In genomic region chr2:90913671-90914070, GRCm38 (mm10) we compare ENCODE assay signal across 12 mouse cellular contexts. TPM values are rescaled to one million over a fixed set of nuclear protein-coding genes. Genes with fewer than 3 reads are reported as not detected.
DNase-seq lines count a peak whose midpoint lies in the region; ATAC-seq and TF ChIP-seq lines count a peak whose summit lies in the region.
"Had no signal": no experiment of that assay in that cellular context is flagged by ENCODE, and none has a peak within 500 bp of the region (broad histone marks: within the 10 kb centered on the region; RNA-seq: fewer than 3 reads in every experiment).

No protein-coding gene starts in this region.

- no peak overlapping the region for H3K9ac ChIP-seq in forebrain, embryonic 12.5 days
- no peak overlapping the region for H3K9ac ChIP-seq in forebrain, embryonic 16.5 days (replicated peaks; ENCODE audit: low read depth, low read length)
- H3K9ac ChIP-seq: hindbrain, embryonic 15.5 days; midbrain, embryonic 15.5 days had no signal

- H3K9me3 ChIP-seq in forebrain, embryonic 12.5 days = no peaks in the 10 kb centered on the region
- H3K9me3 ChIP-seq in forebrain, embryonic 16.5 days (ENCODE audit: control insufficient read depth, low read length) = no peaks in the 10 kb centered on the region
- H3K9me3 ChIP-seq: hindbrain, embryonic 15.5 days; midbrain, embryonic 15.5 days had no signal

- no peak for ATAC-seq in forebrain, embryonic 12.5 days (ENCODE audit: low FRiP score)
- no peak for ATAC-seq in forebrain, embryonic 16.5 days
- ATAC-seq: midbrain, embryonic 15.5 days had no signal

- 78% methylated on average over 2 of the region's 2 CpGs for WGBS in forebrain, embryonic 12.5 days
- 48% methylated on average over 2 of the region's 2 CpGs for WGBS in forebrain, embryonic 16.5 days

- intact Hi-C loops in left cerebral cortex, adult 2 months (cut with DNase I) = loop anchor here (2.0 kb wide), 1 partner anchor 147 kb away; no protein-coding TSS in a partner anchor

- TF ChIP-seq CTCF in left cerebral cortex, adult 2 months (IDR thresholded peaks at IDR 0.05) = no peak

- H3K27me3 ChIP-seq in forebrain, embryonic 12.5 days = no peaks in the 10 kb centered on the region
- H3K27me3 ChIP-seq in forebrain, embryonic 16.5 days (replicated peaks; ENCODE audit: control insufficient read depth, insufficient read depth, low read length) = no peaks in the 10 kb centered on the region
- H3K27me3 ChIP-seq: CH12.LX; hindbrain, embryonic 15.5 days; midbrain, embryonic 15.5 days had no signal

- H3K36me3 ChIP-seq in forebrain, embryonic 12.5 days (replicated peaks) = peaks cover 53% of the 10 kb centered on the region
- peaks cover 24% of the 10 kb centered on the region for H3K36me3 ChIP-seq in forebrain, embryonic 16.5 days (ENCODE audit: control insufficient read depth, insufficient read depth)

- H3K27ac ChIP-seq in forebrain, embryonic 12.5 days = 0 out of 2 replicates have a peak overlapping the region, but pooled peaks have one; percentile 9
- H3K27ac ChIP-seq in forebrain, embryonic 16.5 days (ENCODE audit: low read length) = no peak overlapping the region
- H3K27ac ChIP-seq in left cerebral cortex, adult 2 months = peak overlapping the region; percentile 24
- H3K27ac ChIP-seq: hindbrain, embryonic 15.5 days; midbrain, embryonic 15.5 days had no signal

- DNase-seq in left cerebral cortex, adult 2 months (ENCODE audit: extremely low spot score in 1 of 2, low spot score in 2 of 2) = no peak
- DNase-seq in left cerebral cortex, adult 18-20 months (ENCODE audit: low spot score in 2 of 2) = no peak
- peak; percentile 79 for DNase-seq in adipocyte (ENCODE audit: low spot score)
- DNase-seq in kidney, postnatal 10 days = peak; percentile 53
- DNase-seq in gastrocnemius, postnatal 25 days = no peak
- no peak for DNase-seq in urinary bladder, postnatal 14 days (ENCODE audit: low spot score)
- DNase-seq: thymus, adult 2 months had no signal

- H3K4me1 ChIP-seq in forebrain, embryonic 12.5 days = peaks cover 30% of the 10 kb centered on the region
- H3K4me1 ChIP-seq in forebrain, embryonic 16.5 days (replicated peaks; ENCODE audit: control insufficient read depth, insufficient read depth, low read length) = peaks cover 27% of the 10 kb centered on the region

- no peak overlapping the region for H3K4me2 ChIP-seq in forebrain, embryonic 12.5 days
- H3K4me2 ChIP-seq in forebrain, embryonic 16.5 days (ENCODE audit: low read length) = no peak overlapping the region
- H3K4me2 ChIP-seq: hindbrain, embryonic 15.5 days; midbrain, embryonic 15.5 days had no signal

- no peak overlapping the region for H3K4me3 ChIP-seq in forebrain, embryonic 12.5 days (replicated peaks)
- no peak overlapping the region for H3K4me3 ChIP-seq in forebrain, embryonic 16.5 days (replicated peaks; ENCODE audit: low read length)
- no peak overlapping the region for H3K4me3 ChIP-seq in left cerebral cortex, adult 2 months
- H3K4me3 ChIP-seq: hindbrain, embryonic 15.5 days; midbrain, embryonic 15.5 days had no signal

RNA-seq across cellular contexts. Expression of gene Ndufs3, which starts 9.0 kb away (rescaled TPM):
- 188 and 192 TPM in 2 replicates for polyA plus RNA-seq in forebrain, embryonic 12.5 days (2016; fragmentation: Nextera tagmentation; extraction: Ambion mirVana)
- polyA plus RNA-seq in forebrain, embryonic 16.5 days (2015; fragmentation: Nextera tagmentation; extraction: Ambion mirVana) = 211 and 212 TPM in 2 replicates
- 100 to 1,000 TPM; 217 to 242 TPM for total RNA-seq in left cerebral cortex, adult 2 months (2021)
- total RNA-seq in left cerebral cortex, adult 18-20 months (2021) = 100 to 1,000 TPM; 253 to 266 TPM
- 100 to 1,000 TPM; 455 to 488 TPM for total RNA-seq in gastrocnemius, postnatal 25 days (2021)

RNA-seq across cellular contexts. Expression of gene Kbtbd4, which starts 9.1 kb away (rescaled TPM):
- polyA plus RNA-seq in forebrain, embryonic 12.5 days (2016; fragmentation: Nextera tagmentation; extraction: Ambion mirVana) = 59.1 and 61.2 TPM in 2 replicates
- polyA plus RNA-seq in forebrain, embryonic 16.5 days (2015; fragmentation: Nextera tagmentation; extraction: Ambion mirVana) = 61.9 and 62.3 TPM in 2 replicates
- total RNA-seq in left cerebral cortex, adult 2 months (2021) = 10 to 100 TPM; 36.5 to 41.2 TPM
- total RNA-seq in left cerebral cortex, adult 18-20 months (2021) = 10 to 100 TPM; 48.0 to 57.1 TPM
- total RNA-seq in gastrocnemius, postnatal 25 days (2021) = 10 to 100 TPM; 12.1 to 15.4 TPM

RNA-seq across cellular contexts. Expression of gene Celf1, which starts 26.5 kb away (rescaled TPM):
- 172 and 183 TPM in 2 replicates for polyA plus RNA-seq in forebrain, embryonic 12.5 days (2016; fragmentation: Nextera tagmentation; extraction: Ambion mirVana)
- polyA plus RNA-seq in forebrain, embryonic 16.5 days (2015; fragmentation: Nextera tagmentation; extraction: Ambion mirVana) = 130 and 144 TPM in 2 replicates
- 100 to 1,000 TPM; 146 to 149 TPM for total RNA-seq in left cerebral cortex, adult 2 months (2021)
- 100 to 1,000 TPM; 132 to 148 TPM for total RNA-seq in left cerebral cortex, adult 18-20 months (2021)
- total RNA-seq in gastrocnemius, postnatal 25 days (2021) = 10 to 100 TPM; 39.5 to 54.5 TPM

RNA-seq across cellular contexts. Expression of gene C1qtnf4, which starts 28.0 kb away (rescaled TPM):
- polyA plus RNA-seq in forebrain, embryonic 12.5 days (2016; fragmentation: Nextera tagmentation; extraction: Ambion mirVana) = 15.9 and 28.0 TPM in 2 replicates
- polyA plus RNA-seq in forebrain, embryonic 16.5 days (2015; fragmentation: Nextera tagmentation; extraction: Ambion mirVana) = 28.6 and 29.9 TPM in 2 replicates
- total RNA-seq in left cerebral cortex, adult 2 months (2021) = 100 to 1,000 TPM; 259 to 287 TPM
- total RNA-seq in left cerebral cortex, adult 18-20 months (2021) = 100 to 1,000 TPM; 275 to 295 TPM
- total RNA-seq in gastrocnemius, postnatal 25 days (2021) = 1 to 10 TPM; 3.2 to 4.3 TPM
- total RNA-seq: CH12.LX had no signal

Comparison
In these comparisons a context has a peak if more than half of its experiments do, and no peak if none do; other contexts are left out.
1. DNase-seq: peak in adipocyte (single experiment) and kidney, postnatal 10 days (single experiment); none in left cerebral cortex, adult 2 months (0 of 2), left cerebral cortex, adult 18-20 months (0 of 2), gastrocnemius, postnatal 25 days (single experiment) and urinary bladder, postnatal 14 days (single experiment).